Mouse (Mus musculus) lung, embryonic 16.5 days (tissue): ENCODE measurements around the gene Ttc17. TPM values are rescaled to one million over a fixed set of nuclear protein-coding genes. Genes with fewer than 3 reads are reported as not detected.

Experiments used
- ATAC-seq: fragments of 200-750 bp; cut with Nextera tagmentation; 2 replicates; pipeline ENCODE4 v1.8.0; 2017; ENCODE audit warnings: low read depth, mild to moderate bottlenecking, moderate library complexity
- H3K27ac ChIP-seq: fragments of 300-500 bp; sonication (generic); 2 replicates; pipeline ENCODE4 v1.5.1; 2014; ENCODE audit warnings: mild to moderate bottlenecking, control low read depth, low read length
- H3K27me3 ChIP-seq: fragments of 300-500 bp; sonication (generic); 2 replicates; pipeline ENCODE4 v1.6.1; 2014; ENCODE audit warnings: low read depth, low read length, mixed read lengths; ENCODE audit not compliant: control insufficient read depth, insufficient read depth
- H3K36me3 ChIP-seq: fragments of 300-500 bp; sonication (generic); 2 replicates; pipeline ENCODE4 v1.6.1; 2014; ENCODE audit warnings: low read length; ENCODE audit not compliant: control insufficient read depth, insufficient read depth
- H3K4me1 ChIP-seq: fragments of 300-500 bp; sonication (generic); replicated peaks from 2 replicates; pipeline ENCODE4 v1.6.1; 2014; ENCODE audit warnings: low read length, mixed read lengths; ENCODE audit not compliant: control insufficient read depth, insufficient read depth
- H3K4me2 ChIP-seq: fragments of 300-500 bp; sonication (generic); 2 replicates; pipeline ENCODE4 v1.6.1; 2014; ENCODE audit warnings: low read depth, low read length, control low read depth
- H3K4me3 ChIP-seq: fragments of 300-500 bp; sonication (generic); 2 replicates; pipeline ENCODE4 v1.5.1; 2014; ENCODE audit warnings: mild to moderate bottlenecking, low read length, control low read depth
- H3K9ac ChIP-seq: fragments of 300-500 bp; sonication (generic); 2 replicates; pipeline ENCODE4 v1.6.1; 2014; ENCODE audit warnings: low read length, control low read depth
- H3K9me3 ChIP-seq: fragments of 300-500 bp; sonication (generic); 2 replicates; pipeline ENCODE4 v1.6.1; 2016; ENCODE audit warnings: low read length; ENCODE audit not compliant: control insufficient read depth
- WGBS: fragments of 180-500 bp; shearing (Covaris S2); extraction: QIAGEN DNeasy Blood & Tissue Kit; methylation state at CpG from one replicate; pipeline ENCODE4 v1.1.7; 2014; 5-methylcytosine and 5-hydroxymethylcytosine counted together
- polyA plus RNA-seq: library from polyadenylated mRNA; unstranded; fragments of >200 nt; fragmentation: Nextera tagmentation; extraction: Ambion mirVana; gene quantifications from 2 replicates; pipeline ENCODE4 v1.2.1, GENCODE M21; 2015

Ttc17 gene
- polyA plus RNA-seq, 1 experiment from 2014 or later = 19.1 TPM

DNA sequence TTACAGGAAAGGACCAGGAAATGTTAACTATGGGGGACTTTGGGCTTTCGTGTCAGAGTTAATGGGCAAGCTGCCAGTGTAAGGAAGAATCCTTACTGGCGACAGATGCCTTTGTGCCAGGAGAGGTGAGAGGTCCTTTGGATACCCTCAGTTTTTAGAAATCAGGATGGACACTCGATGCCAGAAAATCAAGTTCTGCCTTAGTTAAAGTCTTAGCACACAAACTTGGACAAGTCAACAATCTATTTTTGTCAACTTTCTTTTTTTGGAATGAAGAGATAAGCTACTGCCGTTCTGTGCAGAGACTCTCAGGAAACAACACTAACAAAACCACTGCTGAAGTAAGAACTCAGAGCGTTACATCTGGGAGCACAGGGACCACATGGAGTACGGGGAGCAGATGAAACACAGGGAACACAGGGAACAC, 58.3 kb downstream of the Ttc17 start:
- no peak overlapping the region for H3K4me3 ChIP-seq
- no peaks in the 10 kb centered on the region; the same call in 1 of the 2 replicates for H3K4me1 ChIP-seq
- H3K9ac ChIP-seq = no peak overlapping the region
- H3K27ac ChIP-seq = 0 out of 2 replicates have a peak overlapping the region, but pooled peaks have one; percentile 40
- H3K9me3 ChIP-seq = no peaks in the 10 kb centered on the region
- no peaks in the 10 kb centered on the region for H3K27me3 ChIP-seq
- H3K36me3 ChIP-seq = no peaks in the 10 kb centered on the region
- 28% methylated on average over 6 of the region's 6 CpGs for WGBS
- ATAC-seq = peak; percentile 57; the same call in 1 of the 2 replicates
- no peak overlapping the region for H3K4me2 ChIP-seq

GRCm38 (mm10) chr2:94346746-94347145, 59.7 kb downstream of the Ttc17 start:
- Histone ChIP-seq H3K4me3 (no peak overlapping the region), H3K9ac (no peak overlapping the region), H3K9me3 (no peaks in the 10 kb centered on the region), H3K27ac (no peak overlapping the region), H3K36me3 (no peaks in the 10 kb centered on the region), H3K4me1 (no peaks in the 10 kb centered on the region; the same call in 1 of the 2 replicates), H3K4me2 (no peak overlapping the region), H3K27me3 (no peaks in the 10 kb centered on the region)
- WGBS = 81% methylated on average over 5 of the region's 5 CpGs
- no peak for ATAC-seq

DNA sequence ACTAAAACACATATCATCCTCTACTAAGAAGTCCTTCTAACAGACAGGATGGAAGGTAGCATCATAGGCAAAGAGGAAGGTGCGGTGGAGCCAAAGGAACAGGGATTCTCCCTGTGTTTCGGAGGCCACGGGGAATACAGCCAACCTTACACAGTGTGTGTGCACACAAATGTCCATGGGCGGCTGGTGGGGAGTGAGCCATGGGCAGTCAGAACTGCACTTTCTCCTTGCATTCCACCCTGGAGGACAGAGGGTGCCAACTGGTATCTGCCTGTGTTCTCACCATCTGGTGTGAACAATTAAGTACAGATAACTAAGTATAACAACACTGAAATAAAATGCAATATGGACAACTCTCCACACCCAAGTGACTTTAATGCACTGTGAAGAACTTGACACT, 61.9 kb downstream of the Ttc17 start:
- Histone ChIP-seq H3K4me1 (no peaks in the 10 kb centered on the region; the same call in 1 of the 2 replicates), H3K9me3 (no peaks in the 10 kb centered on the region), H3K27me3 (no peaks in the 10 kb centered on the region), H3K4me2 (no peak overlapping the region), H3K9ac (no peak overlapping the region), H3K4me3 (no peak overlapping the region), H3K36me3 (0 out of 2 replicates have a peak, but pooled peaks cover 2% of the 10 kb centered on the region), H3K27ac (no peak overlapping the region)
- no peak for ATAC-seq
- WGBS = 89% methylated on average over 4 of the region's 4 CpGs

DNA sequence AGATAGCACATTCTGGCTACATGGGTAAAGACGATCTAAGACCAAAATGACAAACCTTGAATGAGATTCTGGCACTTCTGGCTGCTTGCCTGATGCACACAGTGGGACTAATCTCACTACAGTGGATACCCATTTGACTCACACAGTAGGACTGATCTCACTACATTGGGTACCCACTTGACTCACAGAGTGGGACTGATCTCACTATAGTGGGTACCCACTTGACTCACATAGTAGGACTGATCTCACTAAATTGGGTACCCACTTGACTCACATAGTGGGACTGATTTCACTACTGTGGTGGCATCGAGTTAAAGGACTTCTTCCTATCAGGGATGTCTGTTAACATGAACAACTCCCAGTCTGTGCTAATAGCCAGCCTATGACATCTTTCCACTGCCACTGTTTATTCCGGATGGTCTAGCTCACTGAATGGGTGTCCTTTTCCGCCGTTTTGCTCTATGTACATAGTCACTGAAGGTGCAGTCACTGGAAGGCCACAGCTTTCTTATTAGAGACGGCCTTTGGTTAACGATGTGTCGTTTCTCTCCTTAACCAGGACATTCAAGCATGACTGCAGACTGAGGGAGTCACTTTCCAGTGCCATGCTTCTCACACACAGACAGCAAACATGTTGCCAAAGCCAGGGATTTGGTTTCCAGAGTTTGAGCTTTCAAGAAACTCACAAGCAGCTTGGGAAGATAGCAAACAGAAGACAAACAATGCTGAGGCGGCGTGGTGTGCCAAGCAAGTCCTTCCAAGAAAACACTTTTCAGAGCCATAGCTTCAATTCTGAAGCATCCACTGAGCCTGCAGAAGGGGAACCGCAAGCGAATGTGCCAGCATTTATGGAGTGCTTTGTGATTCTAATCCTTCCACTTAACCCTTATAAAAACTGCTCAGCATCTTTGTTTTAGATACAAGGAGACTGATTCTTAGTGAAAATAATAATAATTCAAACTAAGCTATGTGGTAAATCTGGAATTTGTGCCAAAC, 62.9 kb downstream of the Ttc17 start:
- WGBS = 86% methylated on average over 12 of the region's 12 CpGs

DNA sequence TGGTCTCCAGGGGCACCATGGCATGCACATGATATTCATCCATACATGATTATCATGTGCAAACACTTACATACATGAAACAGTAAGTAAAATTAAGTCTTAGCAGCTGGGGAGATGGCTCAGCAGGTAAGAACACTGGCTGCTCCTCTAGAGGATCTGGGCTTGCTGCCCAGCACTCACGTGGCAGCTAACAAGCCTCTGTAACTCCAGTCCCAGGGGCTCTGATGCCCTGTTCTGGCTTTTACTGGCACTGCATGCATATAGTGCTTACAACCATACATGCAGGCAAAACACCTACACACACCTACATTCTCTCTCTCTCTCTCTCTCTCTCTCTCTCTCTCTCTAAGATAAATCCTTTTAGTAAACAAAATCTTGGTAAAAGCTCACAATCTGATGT, 65.7 kb downstream of the Ttc17 start:
- 55% methylated on average over 1 of the region's 1 CpGs for WGBS
- Histone ChIP-seq H3K36me3 (peaks cover 7% of the 10 kb centered on the region; the same call in 1 of the 2 replicates), H3K27me3 (no peaks in the 10 kb centered on the region), H3K9me3 (no peaks in the 10 kb centered on the region), H3K27ac (no peak overlapping the region), H3K4me3 (no peak overlapping the region), H3K9ac (no peak overlapping the region), H3K4me1 (no peaks in the 10 kb centered on the region), H3K4me2 (no peak overlapping the region)
- ATAC-seq = no peak

More for the DNA sequence above, 62.9 kb downstream of the Ttc17 start:
- H3K4me1 ChIP-seq = no peaks in the 10 kb centered on the region; the same call in 1 of the 2 replicates
- H3K27me3 ChIP-seq = no peaks in the 10 kb centered on the region
- no peak overlapping the region for H3K27ac ChIP-seq
- H3K9ac ChIP-seq = no peak overlapping the region
- 0 out of 2 replicates have a peak, but pooled peaks cover 4% of the 10 kb centered on the region for H3K36me3 ChIP-seq
- no peak for ATAC-seq
- no peaks in the 10 kb centered on the region for H3K9me3 ChIP-seq
- no peak overlapping the region for H3K4me2 ChIP-seq
- H3K4me3 ChIP-seq = no peak overlapping the region

DNA sequence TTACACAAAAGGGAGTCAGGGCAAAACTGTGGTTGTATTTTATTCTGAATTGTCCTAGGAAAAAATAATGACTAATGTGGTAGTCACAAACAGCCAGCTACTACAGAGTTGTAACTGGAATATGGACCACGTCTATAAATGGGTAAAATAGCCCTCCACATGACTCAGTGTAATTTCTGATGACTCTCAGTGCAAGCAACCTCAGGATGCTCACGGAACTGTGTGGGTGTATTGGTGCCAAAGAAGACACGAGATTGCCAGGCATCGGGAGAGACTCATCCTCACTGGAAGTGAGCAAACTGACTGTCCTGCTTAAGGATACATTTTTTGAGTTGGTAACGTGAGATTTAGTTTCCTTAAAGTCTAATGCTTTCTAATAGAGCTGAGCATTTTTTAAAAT, 67.0 kb downstream of the Ttc17 start:
- no peaks in the 10 kb centered on the region; the same call in 1 of the 2 replicates for H3K4me1 ChIP-seq
- H3K4me3 ChIP-seq = no peak overlapping the region
- ATAC-seq = no peak
- no peak overlapping the region for H3K4me2 ChIP-seq
- no peaks in the 10 kb centered on the region for H3K9me3 ChIP-seq
- no peak overlapping the region for H3K27ac ChIP-seq
- H3K27me3 ChIP-seq = no peaks in the 10 kb centered on the region
- 92% methylated on average over 5 of the region's 5 CpGs for WGBS
- no peak overlapping the region for H3K9ac ChIP-seq
- H3K36me3 ChIP-seq = peaks cover 7% of the 10 kb centered on the region; the same call in 1 of the 2 replicates

GRCm38 (mm10) chr2:94336336-94336735, 70.2 kb downstream of the Ttc17 start:
- Histone ChIP-seq H3K4me1 (peaks cover 5% of the 10 kb centered on the region; the same call in 1 of the 2 replicates), H3K4me3 (no peak overlapping the region), H3K27ac (no peak overlapping the region), H3K4me2 (no peak overlapping the region), H3K27me3 (no peaks in the 10 kb centered on the region), H3K36me3 (peaks cover 12% of the 10 kb centered on the region; the same call in 1 of the 2 replicates), H3K9me3 (no peaks in the 10 kb centered on the region), H3K9ac (no peak overlapping the region)
- WGBS = 91% methylated on average over 9 of the region's 9 CpGs
- no peak for ATAC-seq

DNA sequence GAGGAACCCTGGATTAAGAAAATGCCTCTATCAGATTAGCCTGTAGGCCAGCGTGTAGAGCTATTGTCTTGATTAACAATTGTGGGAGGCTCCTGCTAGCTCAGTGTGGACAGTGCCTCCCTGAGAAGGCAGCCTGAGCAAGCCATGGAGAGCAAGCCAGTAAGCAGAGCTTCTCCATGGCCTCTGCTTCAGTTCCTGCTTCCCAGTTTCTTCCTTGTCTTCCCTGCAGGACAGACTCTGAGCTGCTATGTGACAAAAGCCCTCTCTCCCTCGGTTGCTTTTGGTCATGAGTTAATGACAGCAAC, 71.8 kb downstream of the Ttc17 start:
- H3K4me3 ChIP-seq = no peak overlapping the region
- H3K9me3 ChIP-seq = no peaks in the 10 kb centered on the region
- ATAC-seq = 0 out of 2 replicates have a peak, but pooled peaks have one; percentile 23
- 0 out of 2 replicates have a peak overlapping the region, but pooled peaks have one; percentile 5 for H3K27ac ChIP-seq
- peaks cover 5% of the 10 kb centered on the region; the same call in 1 of the 2 replicates for H3K4me1 ChIP-seq
- no peaks in the 10 kb centered on the region for H3K27me3 ChIP-seq
- WGBS = 44% methylated on average over 2 of the region's 2 CpGs
- no peak overlapping the region for H3K9ac ChIP-seq
- peaks cover 13% of the 10 kb centered on the region for H3K36me3 ChIP-seq
- H3K4me2 ChIP-seq = no peak overlapping the region
